Mouse (Mus musculus): Measurements from ENCODE around the gene Elof1. TPM values are rescaled to one million over a fixed set of nuclear protein-coding genes. Genes with fewer than 3 reads are reported as not detected.
"Not testable (repeated sequence)": the region's sequence is repeated elsewhere in the genome, so short reads cannot be mapped to it uniquely, and the experiment has no call there.

Gene Elof1
- polyA plus RNA-seq, 1 experiment from 2014 or later: 179 TPM

DNA sequence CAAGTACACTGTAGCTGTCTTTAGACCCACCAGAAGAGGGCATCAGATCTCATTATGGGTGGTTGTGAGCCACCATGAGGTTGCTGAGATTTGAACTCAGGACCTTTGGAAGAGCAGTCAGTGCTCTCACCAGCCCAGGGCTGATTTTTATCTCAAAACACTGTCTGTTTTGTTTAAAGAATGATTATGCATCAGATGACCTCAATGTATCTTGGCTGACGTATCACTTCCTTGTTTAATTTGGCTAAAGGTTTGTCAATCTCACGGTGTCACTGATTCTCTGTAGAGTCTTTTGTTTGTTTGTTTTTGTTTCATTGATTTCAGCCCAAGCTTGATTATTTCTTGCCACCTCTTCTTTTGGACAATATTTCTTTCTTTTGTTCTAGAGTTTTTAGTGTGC is 34.0 kb upstream of the Elof1 start:
- Histone ChIP-seq H3K27me3 (no peaks in the 10 kb centered on the region), H3K4me2 (replicated peaks) (no peak overlapping the region), H3K27ac (replicated peaks) (no peak overlapping the region), H3K4me3 (no peak overlapping the region), H3K36me3 (no peaks in the 10 kb centered on the region), H3K9ac (replicated peaks) (no peak overlapping the region), H3K9me3 (no peaks in the 10 kb centered on the region), H3K4me1 (peaks cover 4% of the 10 kb centered on the region; the same call in 1 of the 2 replicates)
- WGBS: 87% methylated on average over 2 of the region's 2 CpGs
- ATAC-seq (replicated peaks): no peak

DNA sequence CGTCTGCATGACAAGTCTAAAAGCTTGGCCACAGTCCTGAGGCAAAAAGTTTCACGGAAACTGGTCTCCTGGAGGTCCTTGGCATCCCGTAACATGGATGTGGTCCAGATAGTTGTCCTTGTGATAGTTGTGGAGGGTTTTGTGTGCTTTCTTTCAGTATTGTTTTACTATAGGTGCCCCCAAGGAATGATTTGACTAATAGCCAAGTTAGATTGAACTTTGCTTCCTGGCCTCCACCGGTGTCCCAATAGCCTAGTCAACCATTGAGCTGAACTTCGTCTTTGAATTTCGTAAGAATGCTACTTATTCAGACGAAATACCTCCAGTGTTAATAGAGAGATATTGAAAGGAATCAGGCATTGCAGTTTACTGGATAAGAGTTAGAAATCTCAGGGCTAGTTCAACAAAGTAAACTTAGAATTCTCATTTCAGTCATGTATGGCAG is 33.3 kb upstream of the Elof1 start:
- not testable (repeated sequence) for H3K36me3 ChIP-seq; H3K27me3 ChIP-seq; ATAC-seq (replicated peaks); H3K4me3 ChIP-seq; H3K4me1 ChIP-seq; H3K27ac ChIP-seq (replicated peaks); H3K9ac ChIP-seq (replicated peaks); H3K4me2 ChIP-seq (replicated peaks); H3K9me3 ChIP-seq
- WGBS: 86% methylated on average over 7 of the region's 7 CpGs

DNA sequence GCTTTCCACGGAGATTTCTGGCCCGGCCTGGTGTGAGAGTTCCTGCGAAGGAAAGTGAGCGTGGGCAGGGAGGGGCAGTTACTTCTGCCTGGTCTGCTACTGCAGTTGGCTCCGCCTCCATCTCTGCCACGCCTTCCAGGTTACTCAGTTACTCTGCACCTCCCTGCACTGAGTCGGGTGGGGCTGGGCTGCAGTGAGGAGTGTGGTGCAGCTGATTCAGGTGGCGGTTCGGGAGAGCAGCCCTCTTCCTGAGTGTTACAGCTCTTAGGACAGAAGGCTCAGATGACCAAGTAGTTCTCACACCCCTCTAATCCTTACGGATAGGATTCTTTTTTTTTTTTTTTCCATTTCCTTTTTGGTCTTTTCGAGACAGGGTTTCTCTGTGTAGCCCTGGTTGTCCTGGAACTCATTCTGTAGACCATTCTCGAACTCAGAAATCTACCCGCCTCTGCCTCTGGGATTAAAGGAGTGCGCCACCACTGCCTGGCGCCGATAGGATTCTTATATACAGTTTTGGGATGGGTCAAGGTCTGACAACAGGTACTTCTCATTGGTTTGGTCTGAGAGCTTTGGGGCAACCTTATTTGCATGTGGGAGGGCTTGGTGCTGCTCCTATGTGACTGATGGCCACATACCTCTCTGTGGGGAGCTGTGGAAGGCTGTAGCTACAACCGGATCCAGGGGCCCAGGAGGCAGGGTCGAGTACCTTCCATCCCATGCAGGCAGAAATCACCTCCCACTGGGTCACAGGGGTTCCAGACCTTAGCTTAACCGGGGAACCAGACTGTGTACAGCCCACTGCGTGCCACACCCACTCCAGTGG is 32.7 kb upstream of the Elof1 start:
- no peak for ATAC-seq (replicated peaks)
- Histone ChIP-seq H3K9me3 (no peaks in the 10 kb centered on the region), H3K4me3 (no peak overlapping the region), H3K4me2 (replicated peaks) (no peak overlapping the region), H3K27me3 (no peaks in the 10 kb centered on the region), H3K36me3 (no peaks in the 10 kb centered on the region), H3K4me1 (no peaks in the 10 kb centered on the region), H3K27ac (replicated peaks) (no peak overlapping the region), H3K9ac (replicated peaks) (no peak overlapping the region)
- 81% methylated on average over 20 of the region's 20 CpGs for WGBS

DNA sequence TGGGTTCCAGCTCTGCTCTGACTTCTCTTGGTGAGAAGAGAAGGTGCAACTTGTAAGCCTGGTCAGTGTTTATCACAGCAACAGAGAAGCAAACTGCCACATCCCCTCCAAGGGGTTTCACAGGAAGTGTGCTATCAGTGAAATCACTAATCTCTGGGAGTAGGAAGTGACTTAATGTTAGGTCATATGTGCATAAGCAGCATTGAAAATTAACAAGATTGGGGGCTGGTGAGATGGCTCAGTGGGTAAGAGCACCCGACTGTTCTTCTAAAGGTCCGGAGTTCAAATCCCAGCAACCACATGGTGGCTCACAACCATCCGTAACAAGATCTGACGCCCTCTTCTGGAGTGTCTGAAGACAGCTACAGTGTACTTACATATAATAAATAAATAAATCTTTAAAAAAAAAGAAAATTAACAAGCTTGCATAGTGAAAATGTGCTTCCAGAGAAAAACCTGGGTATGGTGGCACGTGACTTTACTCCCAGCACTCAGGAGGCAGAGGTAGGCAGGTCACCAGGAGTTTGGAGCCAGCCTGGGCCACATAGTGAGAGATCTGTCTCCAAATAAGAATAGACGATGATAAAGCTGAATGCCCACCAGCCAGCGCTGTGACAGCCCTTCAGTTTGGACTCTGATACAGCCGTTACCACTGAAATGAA is 27.5 kb upstream of the Elof1 start:
- no peak overlapping the region for H3K9ac ChIP-seq (replicated peaks)
- 90% methylated on average over 8 of the region's 8 CpGs for WGBS
- no peaks in the 10 kb centered on the region for H3K27me3 ChIP-seq
- no peaks in the 10 kb centered on the region for H3K9me3 ChIP-seq
- H3K36me3 ChIP-seq: no peaks in the 10 kb centered on the region
- no peak for ATAC-seq (replicated peaks)
- H3K4me3 ChIP-seq: no peak overlapping the region
- no peak overlapping the region for H3K4me2 ChIP-seq (replicated peaks)
- no peak overlapping the region for H3K27ac ChIP-seq (replicated peaks)
- no peaks in the 10 kb centered on the region for H3K4me1 ChIP-seq

DNA sequence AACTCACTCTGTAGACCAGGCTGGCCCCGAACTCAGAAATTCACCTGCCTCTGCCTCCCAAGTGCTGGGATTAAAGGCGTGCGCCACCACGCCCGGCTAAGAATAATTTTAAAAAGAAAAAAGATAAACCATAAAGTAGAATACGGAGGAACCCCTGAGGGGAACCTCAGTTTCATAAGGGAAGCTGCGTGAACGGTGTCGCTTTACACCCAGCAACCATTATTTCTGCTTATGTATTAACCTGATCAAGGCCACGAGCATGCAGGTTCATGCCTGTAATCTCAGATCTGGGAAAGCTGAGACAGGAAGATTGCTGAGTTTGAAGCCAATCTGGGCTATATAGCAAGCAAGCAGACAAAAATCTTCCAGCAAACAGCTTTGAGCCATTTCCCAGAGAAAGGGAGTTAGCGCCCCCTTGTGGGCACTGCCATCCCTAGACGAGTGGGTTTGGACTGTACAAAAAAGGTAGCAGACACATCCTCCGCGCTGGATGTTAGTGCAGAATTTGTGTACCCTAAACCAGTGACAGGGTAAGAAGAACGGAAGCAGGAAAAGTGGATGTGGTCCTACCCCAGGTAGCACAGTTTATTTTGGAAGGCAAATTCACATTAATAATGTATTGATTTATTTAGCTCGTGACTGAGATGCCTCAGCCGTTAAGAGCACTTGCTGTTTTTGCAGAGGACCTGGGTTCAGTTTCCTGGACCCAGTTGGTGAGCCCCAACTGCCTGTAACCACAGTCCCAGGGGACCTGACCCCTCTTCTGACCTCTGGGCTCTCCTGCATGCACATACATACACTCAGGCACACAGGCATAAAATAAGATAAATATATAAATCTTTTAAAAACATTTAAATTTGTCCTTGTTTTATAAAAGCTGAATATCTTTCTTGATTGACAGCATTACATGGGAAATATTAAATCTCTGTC is 26.4 kb upstream of the Elof1 start:
- no peak overlapping the region for H3K4me2 ChIP-seq (replicated peaks)
- no peaks in the 10 kb centered on the region for H3K36me3 ChIP-seq
- 60% methylated on average over 17 of the region's 17 CpGs for WGBS
- no peaks in the 10 kb centered on the region for H3K4me1 ChIP-seq
- no peak overlapping the region for H3K4me3 ChIP-seq
- ATAC-seq (replicated peaks): peak; percentile 71
- H3K9ac ChIP-seq (replicated peaks): no peak overlapping the region
- no peaks in the 10 kb centered on the region for H3K27me3 ChIP-seq
- no peaks in the 10 kb centered on the region for H3K9me3 ChIP-seq
- H3K27ac ChIP-seq (replicated peaks): no peak overlapping the region

DNA sequence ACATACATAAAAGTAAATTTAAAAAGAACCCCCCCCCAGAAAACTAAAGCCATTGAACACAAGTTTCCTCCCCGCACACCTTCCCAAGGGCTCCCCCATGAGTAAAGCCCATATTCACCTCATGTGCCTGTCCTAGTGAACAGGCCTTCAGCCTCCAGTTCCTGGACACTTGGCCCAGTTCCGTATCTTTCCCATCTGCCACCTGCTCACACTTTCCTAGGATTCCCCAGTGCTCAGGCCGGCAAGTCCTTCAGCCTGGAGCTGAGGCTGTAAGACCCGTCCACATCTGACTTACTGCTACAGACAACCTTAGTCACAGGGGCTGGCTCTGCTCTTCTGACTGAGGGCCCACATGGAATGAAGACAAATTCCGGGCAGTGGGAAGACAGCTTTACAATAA is 22.8 kb upstream of the Elof1 start:
- Histone ChIP-seq H3K9me3 (no peaks in the 10 kb centered on the region), H3K27ac (replicated peaks) (no peak overlapping the region), H3K9ac (replicated peaks) (no peak overlapping the region), H3K4me3 (no peak overlapping the region), H3K4me2 (replicated peaks) (no peak overlapping the region), H3K36me3 (no peaks in the 10 kb centered on the region), H3K4me1 (no peaks in the 10 kb centered on the region), H3K27me3 (no peaks in the 10 kb centered on the region)
- no peak for ATAC-seq (replicated peaks)
- WGBS: 91% methylated on average over 5 of the region's 5 CpGs

DNA sequence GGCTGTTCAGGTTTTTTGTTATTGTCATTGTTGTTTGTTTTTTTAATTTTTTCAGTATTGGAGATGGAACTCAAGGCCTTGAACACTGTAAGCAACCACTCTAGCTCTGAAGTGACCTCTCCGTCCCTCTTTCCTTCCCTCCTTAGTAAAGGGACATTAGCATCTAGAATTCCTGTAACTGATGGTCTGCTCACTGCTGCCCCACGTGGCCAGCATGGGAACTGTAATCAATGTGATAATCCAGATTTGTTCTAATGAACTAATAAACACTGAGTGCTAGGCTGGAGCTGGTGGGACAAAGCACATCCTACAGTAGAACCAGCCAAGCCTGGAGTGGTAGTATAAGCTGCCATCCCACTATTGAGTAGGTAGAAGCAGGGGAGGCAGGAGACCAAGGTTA is 21.5 kb upstream of the Elof1 start:
- Histone ChIP-seq H3K4me3 (no peak overlapping the region), H3K9me3 (no peaks in the 10 kb centered on the region), H3K9ac (replicated peaks) (no peak overlapping the region), H3K27me3 (no peaks in the 10 kb centered on the region), H3K27ac (replicated peaks) (no peak overlapping the region), H3K4me1 (no peaks in the 10 kb centered on the region), H3K36me3 (no peaks in the 10 kb centered on the region), H3K4me2 (replicated peaks) (no peak overlapping the region)
- WGBS: 22% methylated on average over 2 of the region's 2 CpGs
- no peak for ATAC-seq (replicated peaks)

DNA sequence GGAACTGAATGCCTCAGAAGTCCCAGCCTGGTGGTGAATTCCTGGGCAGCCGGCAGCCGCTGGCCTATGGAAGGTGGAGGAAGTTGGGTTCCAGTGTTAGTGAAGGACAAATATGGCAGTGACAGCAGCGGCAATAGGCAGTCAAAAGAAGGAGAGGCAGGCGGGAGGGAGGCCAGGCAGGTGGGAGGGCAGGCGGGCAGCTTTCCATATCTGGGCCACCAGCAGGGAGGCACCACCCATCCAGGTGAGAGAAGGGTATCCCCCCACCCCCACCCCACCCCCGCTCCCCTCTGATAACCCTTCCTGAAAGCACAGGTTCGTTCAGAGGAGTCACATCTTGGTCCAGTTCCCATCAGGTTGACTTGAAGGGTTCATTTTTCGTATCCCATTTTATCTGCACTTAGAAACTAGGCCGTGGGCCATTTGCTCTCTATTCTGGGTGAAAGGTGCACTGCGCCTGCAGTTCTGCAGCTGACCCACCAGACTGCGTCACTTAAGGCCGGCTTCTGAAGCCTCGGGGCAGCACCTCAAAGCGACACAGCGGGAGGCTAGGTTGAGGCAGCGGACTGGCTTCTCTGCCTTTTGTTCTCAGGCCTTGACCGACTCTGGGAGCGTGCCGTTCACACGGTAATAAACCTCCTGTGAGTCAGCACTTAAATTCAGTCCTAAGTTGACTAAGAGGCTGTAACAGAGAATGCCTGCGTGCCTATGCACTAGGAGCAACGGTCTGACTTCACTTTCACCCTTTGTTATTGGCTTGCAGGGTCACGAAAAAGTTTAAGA is 20.0 kb upstream of the Elof1 start:
- no peak overlapping the region for H3K4me3 ChIP-seq
- peaks cover 6% of the 10 kb centered on the region for H3K27me3 ChIP-seq
- H3K4me2 ChIP-seq (replicated peaks): no peak overlapping the region
- no peak overlapping the region for H3K9ac ChIP-seq (replicated peaks)
- H3K36me3 ChIP-seq: no peaks in the 10 kb centered on the region
- ATAC-seq (replicated peaks): no peak
- WGBS: 13% methylated on average over 23 of the region's 23 CpGs
- H3K4me1 ChIP-seq: no peaks in the 10 kb centered on the region
- H3K9me3 ChIP-seq: no peaks in the 10 kb centered on the region
- H3K27ac ChIP-seq (replicated peaks): no peak overlapping the region

DNA sequence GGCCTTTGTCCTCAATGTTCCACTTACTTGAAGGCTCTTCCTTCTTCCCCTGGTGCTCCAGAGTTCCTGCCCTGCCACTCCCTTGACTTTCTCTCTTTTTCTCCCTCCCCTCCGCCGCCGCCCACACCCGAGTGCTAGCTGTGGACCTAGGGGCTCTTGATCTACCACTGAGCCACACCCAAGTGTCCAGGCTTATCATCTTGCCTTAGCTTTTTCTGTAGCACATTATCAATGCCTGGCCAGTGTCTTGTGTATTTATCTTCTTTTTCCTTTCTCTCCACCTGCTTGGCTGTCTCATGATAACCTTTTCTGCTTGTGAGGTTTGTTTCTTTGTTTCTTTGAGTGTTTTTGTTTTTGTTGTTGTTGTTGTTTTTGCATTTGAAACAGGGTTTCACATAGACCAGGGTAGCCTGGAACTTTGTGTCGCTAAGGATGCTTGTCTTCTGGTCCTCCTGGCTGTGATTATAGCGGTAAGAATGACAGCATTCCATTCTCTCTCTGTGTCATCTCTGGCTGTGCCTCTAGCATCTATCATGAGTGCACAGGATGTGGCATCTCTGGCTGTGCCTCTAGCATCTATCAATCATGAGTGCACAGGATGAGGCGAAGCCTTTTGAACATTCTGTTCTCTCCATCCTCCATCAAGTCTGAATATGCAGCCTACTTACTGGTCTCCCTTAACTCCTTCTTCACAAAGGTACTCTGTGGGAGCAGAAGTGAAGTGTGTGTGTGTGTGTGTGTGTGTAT is 18.8 kb upstream of the Elof1 start, which contains the start of gene Acp5:
TSS of gene Acp5 (minus strand) at position 68 of the 747 bp plus-strand sequence.
- no peak within 1 kb of the TSS for H3K4me2 ChIP-seq (replicated peaks)
- no peaks in the 10 kb centered on the region for H3K9me3 ChIP-seq
- no peak within 1 kb of the TSS for H3K9ac ChIP-seq (replicated peaks)
- H3K4me3 ChIP-seq: no peak within 1 kb of the TSS
- no peaks in the 10 kb centered on the region for H3K36me3 ChIP-seq
- peaks cover 9% of the 10 kb centered on the region; the same call in 1 of the 2 replicates for H3K4me1 ChIP-seq
- H3K27me3 ChIP-seq: peaks cover 16% of the 10 kb centered on the region
- 76% methylated on average over 7 of the region's 7 CpGs for WGBS
- ATAC-seq (replicated peaks): no peak
- no peak within 1 kb of the TSS for H3K27ac ChIP-seq (replicated peaks)

DNA sequence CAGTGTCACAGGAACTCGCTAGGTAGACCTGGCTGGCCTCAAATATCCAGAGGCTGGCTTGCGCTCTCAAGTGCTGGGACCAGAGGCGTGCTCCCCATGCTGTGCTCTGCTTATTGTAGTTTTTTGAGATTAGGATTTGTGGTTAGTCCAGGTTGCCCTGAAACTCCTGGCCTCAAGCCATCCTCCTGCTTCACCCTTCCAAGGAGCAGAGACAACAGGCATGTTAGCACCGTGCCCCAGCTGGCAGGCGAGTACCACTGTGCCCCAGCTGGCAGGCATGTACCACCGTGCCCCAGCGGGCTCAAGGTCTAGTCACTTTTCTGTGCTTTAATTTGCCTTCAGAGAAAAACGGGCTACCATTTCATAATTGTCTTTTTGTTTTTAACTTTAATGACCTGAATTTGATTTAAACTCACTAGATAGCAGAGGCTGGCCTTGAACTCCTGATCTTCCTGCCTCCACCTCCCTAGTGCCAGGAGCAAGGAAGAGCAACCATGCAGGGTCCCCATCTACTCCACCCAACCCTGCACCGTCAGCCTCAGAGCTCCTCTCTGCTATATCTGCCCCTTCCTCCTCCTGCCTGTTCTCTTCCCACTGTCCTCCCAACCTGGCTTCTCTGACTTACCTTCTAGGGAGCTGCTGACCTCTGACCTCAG is 18.1 kb upstream of the Elof1 start:
- H3K9ac ChIP-seq (replicated peaks): no peak overlapping the region
- H3K4me2 ChIP-seq (replicated peaks): no peak overlapping the region
- no peaks in the 10 kb centered on the region for H3K36me3 ChIP-seq
- WGBS: 71% methylated on average over 9 of the region's 9 CpGs
- ATAC-seq (replicated peaks): no peak
- H3K4me3 ChIP-seq: no peak overlapping the region
- H3K27me3 ChIP-seq: peaks cover 22% of the 10 kb centered on the region
- H3K27ac ChIP-seq (replicated peaks): no peak overlapping the region
- peaks cover 9% of the 10 kb centered on the region; the same call in 1 of the 2 replicates for H3K4me1 ChIP-seq
- no peaks in the 10 kb centered on the region for H3K9me3 ChIP-seq
